Mouse (Mus musculus): ENCODE measurements around the gene Rpl27. TPM values are rescaled to one million over a fixed set of nuclear protein-coding genes. Genes with fewer than 3 reads are reported as not detected.
"Not testable (repeated sequence)": the region's sequence is repeated elsewhere in the genome, so short reads cannot be mapped to it uniquely, and the experiment has no call there.

Gene Rpl27
- total RNA-seq, 4 experiments from 2014 or later: 23.9 to 46.8 (median 33.8) TPM

GRCm38 (mm10) chr11:101447786-101448185, 5.7 kb downstream of the Rpl27 start:
- DNase-seq (ENCODE audit: low spot score in 2 of 2): no peak

GRCm38 (mm10) chr11:101448274-101448746, 6.2 kb downstream of the Rpl27 start, which contains the start of gene Ifi35:
Gene Ifi35 (plus strand): TSS chr11:101448407.
- DNase-seq (ENCODE audit: low spot score in 2 of 2): no peak

GRCm38 (mm10) chr11:101448899-101449298, 6.8 kb downstream of the Rpl27 start:
- no peak for DNase-seq (ENCODE audit: low spot score in 2 of 2)

GRCm38 (mm10) chr11:101449596-101449995, 7.5 kb downstream of the Rpl27 start:
- DNase-seq (ENCODE audit: low spot score in 2 of 2): not testable (repeated sequence)

GRCm38 (mm10) chr11:101450394-101450793, 8.3 kb downstream of the Rpl27 start:
- no peak for DNase-seq (ENCODE audit: low spot score in 2 of 2)

- DNase-seq (ENCODE audit: low spot score in 2 of 2): no peak
Observed at GRCm38 (mm10) chr11:101451536-101451935, 9.4 kb downstream of the Rpl27 start.

- DNase-seq (ENCODE audit: low spot score in 2 of 2): no peak
Observed at GRCm38 (mm10) chr11:101452093-101452774, 10.1 kb downstream of the Rpl27 start.

GRCm38 (mm10) chr11:101454702-101455101, 12.6 kb downstream of the Rpl27 start:
- DNase-seq (ENCODE audit: low spot score in 2 of 2): no peak

GRCm38 (mm10) chr11:101455627-101456026, 13.5 kb downstream of the Rpl27 start:
- no peak for DNase-seq (ENCODE audit: low spot score in 2 of 2)

GRCm38 (mm10) chr11:101457631-101458030, 15.5 kb downstream of the Rpl27 start:
- DNase-seq (ENCODE audit: low spot score in 2 of 2): no peak

- DNase-seq (ENCODE audit: low spot score in 2 of 2): no peak
Observed at GRCm38 (mm10) chr11:101458217-101458616, 16.1 kb downstream of the Rpl27 start.

- no peak for DNase-seq (ENCODE audit: low spot score in 2 of 2)
Observed at GRCm38 (mm10) chr11:101459716-101460115, 17.6 kb downstream of the Rpl27 start.

GRCm38 (mm10) chr11:101460321-101460720, 18.2 kb downstream of the Rpl27 start:
- no peak for DNase-seq (ENCODE audit: low spot score in 2 of 2)

GRCm38 (mm10) chr11:101462141-101462540, 20.0 kb downstream of the Rpl27 start:
- DNase-seq (ENCODE audit: low spot score in 2 of 2): no peak

GRCm38 (mm10) chr11:101462583-101463440, 20.7 kb downstream of the Rpl27 start:
- DNase-seq (ENCODE audit: low spot score in 2 of 2): no peak

- DNase-seq (ENCODE audit: low spot score in 2 of 2): no peak
Observed at GRCm38 (mm10) chr11:101464211-101465100, 22.4 kb downstream of the Rpl27 start, which contains the start of gene Rnd2. Gene Rnd2 (plus strand): TSS chr11:101464999.

GRCm38 (mm10) chr11:101465101-101465868, 23.2 kb downstream of the Rpl27 start:
- DNase-seq (ENCODE audit: low spot score in 2 of 2): no peak

GRCm38 (mm10) chr11:101465869-101466551, 23.9 kb downstream of the Rpl27 start, which contains the start of gene Vat1:
Gene Vat1 (minus strand): TSS chr11:101466230.
- no peak for DNase-seq (ENCODE audit: low spot score in 2 of 2)

- not testable (repeated sequence) for DNase-seq (ENCODE audit: low spot score in 2 of 2)
Observed at GRCm38 (mm10) chr11:101466552-101466950, 24.5 kb downstream of the Rpl27 start.

Data from layer of hippocampus, adult 8-10 months (tissue).